Mouse (Mus musculus) right cerebral cortex, postnatal 36 days (tissue): ENCODE measurements around the gene Col18a1.

Experiments used
- DNase-seq, 2 experiments: peaks; one replicate each; pipeline ENCODE4 v3.0.0; 2022; ENCODE audit warnings: low spot score in 2 of 2, mixed read lengths in 1 of 2

The Col18a1 gene

DNA sequence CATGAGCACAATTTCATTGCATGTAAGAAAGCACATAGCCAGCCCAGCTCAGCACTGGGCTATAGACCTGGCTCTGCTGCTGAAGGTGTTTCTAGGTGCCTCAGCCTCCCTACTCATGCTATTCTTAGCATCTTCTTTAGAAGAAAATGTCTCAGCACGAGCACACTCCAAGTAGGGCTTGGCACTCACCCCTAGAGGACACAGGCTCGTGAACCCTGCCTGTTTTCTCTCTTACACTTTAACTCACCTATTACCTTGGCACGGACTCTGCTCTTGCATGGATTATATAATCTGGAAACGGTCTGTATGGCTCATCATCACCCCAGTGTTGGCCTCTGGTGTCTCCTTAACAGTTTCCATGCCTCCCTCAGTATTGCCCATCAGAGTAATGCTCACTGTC, 154.7 kb downstream of the Col18a1 start:
- no peak for DNase-seq

DNA sequence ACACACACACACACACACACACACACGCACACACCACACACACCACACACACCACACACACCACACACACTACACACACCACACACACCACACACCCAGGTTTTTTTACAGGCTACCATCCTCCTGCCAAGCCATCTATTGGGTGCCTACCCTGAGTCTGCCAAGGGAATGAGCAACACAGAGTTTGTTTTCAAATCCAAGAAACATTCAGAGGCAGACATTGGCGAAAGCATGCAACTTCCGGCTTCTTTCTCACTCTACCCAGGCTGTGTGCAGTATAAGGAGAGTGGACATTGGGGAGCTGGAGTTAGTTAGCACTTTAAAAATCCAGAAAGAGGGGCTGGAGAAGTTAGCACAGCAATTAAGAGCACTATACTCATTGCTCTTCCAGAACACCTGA, 157.7 kb downstream of the Col18a1 start:
- no peak for DNase-seq

DNA sequence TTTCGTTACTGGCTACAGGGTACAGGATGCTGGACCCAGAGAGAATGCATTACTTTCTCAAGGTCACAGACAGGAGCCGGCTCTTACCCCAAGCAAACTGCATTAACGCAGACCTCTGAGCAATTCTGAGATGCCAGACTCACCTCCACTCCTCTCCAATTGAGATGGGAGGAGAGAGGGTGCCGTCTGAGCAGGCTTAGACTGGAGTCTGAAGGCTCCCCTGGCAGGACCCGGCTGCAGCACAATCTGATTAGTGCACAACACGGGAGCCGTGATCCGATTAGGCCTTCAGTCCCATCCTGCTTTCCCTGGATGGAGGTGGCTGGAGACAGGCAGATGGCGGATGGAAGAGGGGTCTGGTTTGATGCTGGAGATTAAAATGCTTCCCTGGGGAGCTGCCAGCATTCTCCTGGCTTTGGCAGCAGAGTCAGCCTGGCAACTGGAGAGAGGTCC, 158.2 kb downstream of the Col18a1 start:
- peak in 1 of 2 experiments; percentile 35 for DNase-seq

- DNase-seq: no peak
Measured at GRCm38 (mm10) chr10:77007433-77008108, 158.8 kb downstream of the Col18a1 start.

DNA sequence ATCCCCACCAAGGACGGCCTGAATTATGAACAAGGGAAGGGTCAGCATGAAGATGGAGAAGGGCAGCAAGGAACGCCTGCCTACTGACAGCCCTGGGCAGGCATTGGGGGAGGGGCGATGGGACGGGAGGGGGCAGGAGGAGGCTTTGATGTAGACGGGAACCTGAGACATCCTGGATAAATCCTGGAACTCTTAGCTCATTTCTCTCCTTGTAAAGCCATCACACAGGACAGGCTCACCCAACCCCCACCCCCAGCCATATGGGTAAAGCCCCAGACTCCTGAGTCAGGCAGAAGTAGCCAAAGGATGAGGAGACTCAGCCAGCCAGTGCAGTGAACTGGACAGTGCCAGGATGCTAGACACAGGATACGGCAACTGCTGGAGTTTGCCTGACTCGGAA, 161.4 kb downstream of the Col18a1 start:
- no peak for DNase-seq
